In genomic region chr11:53472709-53473108, GRCm38 (mm10) we compare ENCODE assay signal across 32 mouse cellular contexts. TPM values are rescaled to one million over a fixed set of nuclear protein-coding genes. Genes with fewer than 3 reads are reported as not detected.
DNase-seq lines count a peak whose midpoint lies in the region; ATAC-seq and TF ChIP-seq lines count a peak whose summit lies in the region.
"Had no signal": no experiment of that assay in that cellular context is flagged by ENCODE, and none has a peak within 500 bp of the region (broad histone marks: within the 10 kb centered on the region; RNA-seq: fewer than 3 reads in every experiment).

No protein-coding gene starts in this region.

- H3K9ac ChIP-seq in forebrain, postnatal 0 days, result no peak overlapping the region
- no peak overlapping the region for H3K9ac ChIP-seq in kidney, postnatal 0 days (ENCODE audit: low read depth, low read length)
- no peak overlapping the region for H3K9ac ChIP-seq in lung, postnatal 0 days (replicated peaks; ENCODE audit: low read depth)
- H3K9ac ChIP-seq: embryonic facial prominence, embryonic 12.5 days; forebrain, embryonic 12.5 days; heart, embryonic 12.5 days; neural tube, embryonic 15.5 days had no signal

- no peak overlapping the region for H3K27ac ChIP-seq in forebrain, postnatal 0 days (ENCODE audit: low read depth, low read length)
- H3K27ac ChIP-seq in forebrain, embryonic 10.5 days, result no peak overlapping the region
- no peak overlapping the region for H3K27ac ChIP-seq in kidney, postnatal 0 days
- H3K27ac ChIP-seq in lung, postnatal 0 days (ENCODE audit: low read length), result no peak overlapping the region
- no peak overlapping the region for H3K27ac ChIP-seq in cortical plate, adult 2 months (ENCODE audit: insufficient read depth, low read length)
- H3K27ac ChIP-seq: embryonic facial prominence, embryonic 12.5 days; forebrain, embryonic 12.5 days; midbrain, embryonic 10.5 days; neural tube, embryonic 15.5 days had no signal

- no peak overlapping the region for H3K4me3 ChIP-seq in forebrain, postnatal 0 days (ENCODE audit: low read depth, low read length)
- H3K4me3 ChIP-seq in forebrain, embryonic 10.5 days, result no peak overlapping the region
- no peak overlapping the region for H3K4me3 ChIP-seq in kidney, postnatal 0 days (replicated peaks; ENCODE audit: low read depth, low read length)
- H3K4me3 ChIP-seq in lung, postnatal 0 days (ENCODE audit: low read depth, low read length), result no peak overlapping the region
- H3K4me3 ChIP-seq in lung, adult 2 months (replicated peaks; ENCODE audit: extremely low read depth, low read depth, low read length), result no peak overlapping the region
- no peak overlapping the region for H3K4me3 ChIP-seq in cortical plate, adult 2 months (ENCODE audit: insufficient read depth, low read length)
- H3K4me3 ChIP-seq: embryonic facial prominence, embryonic 12.5 days; forebrain, embryonic 12.5 days; heart, embryonic 12.5 days; midbrain, embryonic 10.5 days; neural tube, embryonic 15.5 days had no signal

- no peaks in the 10 kb centered on the region for H3K36me3 ChIP-seq in forebrain, postnatal 0 days (ENCODE audit: insufficient read depth)
- no peaks in the 10 kb centered on the region for H3K36me3 ChIP-seq in forebrain, embryonic 10.5 days (replicated peaks)
- no peaks in the 10 kb centered on the region for H3K36me3 ChIP-seq in kidney, postnatal 0 days (ENCODE audit: insufficient read depth, low read length)
- H3K36me3 ChIP-seq in lung, postnatal 0 days (ENCODE audit: insufficient read depth, low read length), result no peaks in the 10 kb centered on the region
- H3K36me3 ChIP-seq: embryonic facial prominence, embryonic 12.5 days; forebrain, embryonic 12.5 days; G1E; heart, embryonic 12.5 days; midbrain, embryonic 10.5 days; neural tube, embryonic 15.5 days had no signal

- peaks cover 22% of the 10 kb centered on the region for H3K4me1 ChIP-seq in forebrain, postnatal 0 days (ENCODE audit: insufficient read depth)
- H3K4me1 ChIP-seq in forebrain, embryonic 10.5 days, result peaks cover 39% of the 10 kb centered on the region
- no peaks in the 10 kb centered on the region for H3K4me1 ChIP-seq in kidney, postnatal 0 days (replicated peaks; ENCODE audit: insufficient read depth, low read length)
- H3K4me1 ChIP-seq in lung, postnatal 0 days (ENCODE audit: insufficient read depth, low read depth, low read length), result no peaks in the 10 kb centered on the region
- no peaks in the 10 kb centered on the region for H3K4me1 ChIP-seq in lung, adult 2 months (ENCODE audit: control insufficient read depth, insufficient read depth, low read length)
- peaks cover 7% of the 10 kb centered on the region for H3K4me1 ChIP-seq in cortical plate, adult 2 months (ENCODE audit: control insufficient read depth, insufficient read depth, low read length)

- no peak for ATAC-seq in forebrain, postnatal 0 days
- ATAC-seq in kidney, postnatal 0 days (replicated peaks; ENCODE audit: low FRiP score, low read depth), result no peak
- ATAC-seq in lung, postnatal 0 days, result no peak
- ATAC-seq: activated CD4-positive, CD25-positive, alpha-beta regulatory T cell, adult 4 months; CD4-positive, CD25-positive, alpha-beta regulatory T cell, adult 4 months had no signal

- H3K4me2 ChIP-seq in forebrain, postnatal 0 days (ENCODE audit: low read depth), result no peak overlapping the region
- H3K4me2 ChIP-seq in kidney, postnatal 0 days (ENCODE audit: low read length), result no peak overlapping the region
- H3K4me2 ChIP-seq in lung, postnatal 0 days (replicated peaks; ENCODE audit: low read depth, low read length), result no peak overlapping the region
- H3K4me2 ChIP-seq: embryonic facial prominence, embryonic 12.5 days; forebrain, embryonic 12.5 days; heart, embryonic 12.5 days; liver, embryonic 11.5 days; neural tube, embryonic 15.5 days had no signal

- no peak for TF ChIP-seq EP300 in lung, postnatal 0 days (IDR thresholded peaks at IDR 0.05)

- WGBS in forebrain, postnatal 0 days, result 78% methylated on average over 3 of the region's 3 CpGs
- WGBS in forebrain, embryonic 10.5 days, result 81% methylated on average over 3 of the region's 3 CpGs
- 79% methylated on average over 3 of the region's 3 CpGs for WGBS in kidney, postnatal 0 days
- 76% methylated on average over 3 of the region's 3 CpGs for WGBS in lung, postnatal 0 days
- WGBS in lung, adult 2 months, result 78% methylated on average over 3 of the region's 3 CpGs

- no peak for TF ChIP-seq POLR2A in lung, adult 2 months (IDR thresholded peaks at IDR 0.05; ENCODE audit: borderline replicate concordance, extremely low read depth, low read depth, low read length)
- no peak for TF ChIP-seq POLR2A in cortical plate, adult 2 months (IDR thresholded peaks at IDR 0.05; ENCODE audit: extremely low read depth, insufficient read depth, low read length)

- no peaks in the 10 kb centered on the region for H3K27me3 ChIP-seq in forebrain, postnatal 0 days (ENCODE audit: insufficient read depth, low read length)
- H3K27me3 ChIP-seq in forebrain, embryonic 10.5 days (ENCODE audit: poor library complexity, severe bottlenecking), result peaks cover 100% of the 10 kb centered on the region
- peaks cover 20% of the 10 kb centered on the region for H3K27me3 ChIP-seq in kidney, postnatal 0 days (ENCODE audit: insufficient read depth, low read length)
- peaks cover 35% of the 10 kb centered on the region; the same call in 1 of the 2 replicates for H3K27me3 ChIP-seq in lung, postnatal 0 days (replicated peaks; ENCODE audit: insufficient read depth, low read length)

- H3K9me3 ChIP-seq in forebrain, postnatal 0 days (ENCODE audit: low read length), result no peaks in the 10 kb centered on the region
- no peaks in the 10 kb centered on the region for H3K9me3 ChIP-seq in forebrain, embryonic 10.5 days
- H3K9me3 ChIP-seq in kidney, postnatal 0 days (replicated peaks; ENCODE audit: low read length), result no peaks in the 10 kb centered on the region
- H3K9me3 ChIP-seq in lung, postnatal 0 days (ENCODE audit: low read length), result no peaks in the 10 kb centered on the region
- H3K9me3 ChIP-seq: embryonic facial prominence, embryonic 12.5 days; forebrain, embryonic 12.5 days; G1E; heart, embryonic 12.5 days; midbrain, embryonic 10.5 days; neural tube, embryonic 15.5 days had no signal

- no peak for DNase-seq in forebrain, postnatal 0 days
- DNase-seq in forebrain, embryonic 10.5 days (ENCODE audit: extremely low spot score, low spot score), result no peak
- DNase-seq in kidney, postnatal 0 days (ENCODE audit: low spot score), result no peak
- no peak for DNase-seq in kidney, postnatal 36 days
- DNase-seq in lung, postnatal 0 days (ENCODE audit: low spot score), result no peak
- no peak for DNase-seq in lung, adult 2 months
- no peak for DNase-seq in layer of hippocampus, postnatal 10 days (ENCODE audit: low spot score in 2 of 2)
- DNase-seq: adrenal gland, adult 8-10 months; cerebellum, adult 9-11 months; heart, postnatal 10 days; kidney, adult 9 months; kidney, postnatal 25 days; right cerebral cortex, adult 18-20 months; thymus, adult 2 months; thymus, postnatal 4 days had no signal

- TF ChIP-seq CTCF in forebrain, postnatal 0 days (IDR thresholded peaks at IDR 0.05; ENCODE audit: low read depth), result peak; percentile 28; the same call in 1 of the 2 replicates
- peak; percentile 37 for TF ChIP-seq CTCF in kidney, postnatal 0 days (IDR thresholded peaks at IDR 0.05; ENCODE audit: low read depth)
- TF ChIP-seq CTCF in lung, postnatal 0 days (IDR thresholded peaks at IDR 0.05), result peak; percentile 36
- no peak for TF ChIP-seq CTCF in lung, adult 2 months (IDR thresholded peaks at IDR 0.05; ENCODE audit: insufficient read depth, low read length)
- TF ChIP-seq CTCF in cortical plate, adult 2 months (IDR thresholded peaks at IDR 0.05; ENCODE audit: extremely low read depth, insufficient read depth, low read length), result 0 out of 2 replicates have a peak, but pooled peaks have one; percentile 18

RNA-seq across cellular contexts. Expression of gene Gm9837, which starts 2.4 kb away (rescaled TPM):
- 1.7 TPM in 1 of 2 replicates, not detected in the other for total RNA-seq in forebrain, postnatal 0 days (2014; rRNA removed)
- polyA plus RNA-seq in forebrain, postnatal 0 days (2015; fragmentation: Nextera tagmentation; extraction: Ambion mirVana), result not detected in 2 replicates
- polyA plus RNA-seq in forebrain, embryonic 10.5 days (2016; fragmentation: Nextera tagmentation; extraction: Ambion mirVana), result not detected in 2 replicates
- polyA plus RNA-seq in kidney, postnatal 0 days (2015; fragmentation: Nextera tagmentation; extraction: Ambion mirVana), result not detected in 2 replicates
- polyA plus RNA-seq in lung, postnatal 0 days (2015; fragmentation: Nextera tagmentation; extraction: Ambion mirVana), result not detected in 2 replicates
- not detected in 2 replicates for polyA plus RNA-seq in lung, adult 2 months (2012; rRNA removed)
- not detected in 2 replicates for polyA plus RNA-seq in cortical plate, adult 2 months (2012; rRNA removed)
- under 1 TPM in 1 of 2 experiments, not detected in 1; 0.53 TPM for total RNA-seq in layer of hippocampus, postnatal 10 days (2021)
- total RNA-seq: adrenal gland, adult 8-10 months; common myeloid progenitor, adult 5-6 weeks; gastrocnemius, adult 18-20 months; heart, postnatal 10 days had no signal
- polyA plus RNA-seq: activated CD4-positive, CD25-positive, alpha-beta regulatory T cell, adult 4 months; CD4-positive, CD25-positive, alpha-beta regulatory T cell, adult 4 months; embryonic facial prominence, embryonic 12.5 days; forebrain, embryonic 12.5 days; G1E; gonadal fat pad, adult 2 months; heart, embryonic 12.5 days; hindbrain, embryonic 11.5 days; limb, embryonic 11.5 days; liver, embryonic 11.5 days; lung, embryonic 16.5 days; midbrain, embryonic 10.5 days; neural tube, embryonic 15.5 days; stomach, embryonic 16.5 days; thymus, adult 2 months had no signal

RNA-seq across cellular contexts. Expression of gene Gm9945, which starts 7.3 kb away (rescaled TPM):
- total RNA-seq in forebrain, postnatal 0 days (2014; rRNA removed), result not detected in 2 replicates
- 0.15 and 0.28 TPM in 2 replicates for polyA plus RNA-seq in forebrain, postnatal 0 days (2015; fragmentation: Nextera tagmentation; extraction: Ambion mirVana)
- 0.30 TPM in 1 of 2 replicates, not detected in the other for polyA plus RNA-seq in forebrain, embryonic 10.5 days (2016; fragmentation: Nextera tagmentation; extraction: Ambion mirVana)
- not detected in 2 replicates for polyA plus RNA-seq in kidney, postnatal 0 days (2015; fragmentation: Nextera tagmentation; extraction: Ambion mirVana)
- polyA plus RNA-seq in lung, postnatal 0 days (2015; fragmentation: Nextera tagmentation; extraction: Ambion mirVana), result not detected in 2 replicates
- polyA plus RNA-seq in lung, adult 2 months (2012; rRNA removed), result not detected in 2 replicates
- polyA plus RNA-seq in cortical plate, adult 2 months (2012; rRNA removed), result 0.48 and 0.81 TPM in 2 replicates
- 1 to 10 TPM; 1.1 to 1.5 TPM for total RNA-seq in layer of hippocampus, postnatal 10 days (2021)
- total RNA-seq: adrenal gland, adult 8-10 months; common myeloid progenitor, adult 5-6 weeks; gastrocnemius, adult 18-20 months; heart, postnatal 10 days had no signal
- polyA plus RNA-seq: activated CD4-positive, CD25-positive, alpha-beta regulatory T cell, adult 4 months; CD4-positive, CD25-positive, alpha-beta regulatory T cell, adult 4 months; embryonic facial prominence, embryonic 12.5 days; forebrain, embryonic 12.5 days; gonadal fat pad, adult 2 months; heart, embryonic 12.5 days; hindbrain, embryonic 11.5 days; limb, embryonic 11.5 days; liver, embryonic 11.5 days; lung, embryonic 16.5 days; midbrain, embryonic 10.5 days; neural tube, embryonic 15.5 days; stomach, embryonic 16.5 days; thymus, adult 2 months had no signal

RNA-seq across cellular contexts. Expression of gene Sowaha, which starts 7.4 kb away (rescaled TPM):
- total RNA-seq in forebrain, postnatal 0 days (2014; rRNA removed), result 13.2 and 13.5 TPM in 2 replicates
- 5.0 and 7.9 TPM in 2 replicates for polyA plus RNA-seq in forebrain, postnatal 0 days (2015; fragmentation: Nextera tagmentation; extraction: Ambion mirVana)
- 0.46 and 0.97 TPM in 2 replicates for polyA plus RNA-seq in forebrain, embryonic 10.5 days (2016; fragmentation: Nextera tagmentation; extraction: Ambion mirVana)
- 0.26 and 0.39 TPM in 2 replicates for polyA plus RNA-seq in kidney, postnatal 0 days (2015; fragmentation: Nextera tagmentation; extraction: Ambion mirVana)
- 0.42 and 0.62 TPM in 2 replicates for polyA plus RNA-seq in lung, postnatal 0 days (2015; fragmentation: Nextera tagmentation; extraction: Ambion mirVana)
- polyA plus RNA-seq in lung, adult 2 months (2012; rRNA removed), result 0.86 and 0.98 TPM in 2 replicates
- 54.0 and 56.1 TPM in 2 replicates for polyA plus RNA-seq in cortical plate, adult 2 months (2012; rRNA removed)
- total RNA-seq in layer of hippocampus, postnatal 10 days (2021), result 10 to 100 TPM; 79.9 to 85.1 TPM
- polyA plus RNA-seq: activated CD4-positive, CD25-positive, alpha-beta regulatory T cell, adult 4 months; CD4-positive, CD25-positive, alpha-beta regulatory T cell, adult 4 months had no signal

RNA-seq across cellular contexts. Expression of gene Shroom1, which starts 15.7 kb away (rescaled TPM):
- total RNA-seq in forebrain, postnatal 0 days (2014; rRNA removed), result 3.0 and 4.9 TPM in 2 replicates
- polyA plus RNA-seq in forebrain, postnatal 0 days (2015; fragmentation: Nextera tagmentation; extraction: Ambion mirVana), result 2.0 TPM in 2 replicates
- 1.2 and 1.7 TPM in 2 replicates for polyA plus RNA-seq in forebrain, embryonic 10.5 days (2016; fragmentation: Nextera tagmentation; extraction: Ambion mirVana)
- 1.1 and 1.2 TPM in 2 replicates for polyA plus RNA-seq in kidney, postnatal 0 days (2015; fragmentation: Nextera tagmentation; extraction: Ambion mirVana)
- polyA plus RNA-seq in lung, postnatal 0 days (2015; fragmentation: Nextera tagmentation; extraction: Ambion mirVana), result 0.88 and 1.0 TPM in 2 replicates
- polyA plus RNA-seq in lung, adult 2 months (2012; rRNA removed), result 3.0 and 3.2 TPM in 2 replicates
- polyA plus RNA-seq in cortical plate, adult 2 months (2012; rRNA removed), result 6.5 and 6.8 TPM in 2 replicates
- total RNA-seq in layer of hippocampus, postnatal 10 days (2021), result 1 to 10 TPM; 3.1 to 3.2 TPM
- total RNA-seq: common myeloid progenitor, adult 5-6 weeks had no signal
- polyA plus RNA-seq: CD4-positive, CD25-positive, alpha-beta regulatory T cell, adult 4 months; G1E had no signal

RNA-seq across cellular contexts. Expression of gene Gm10447, which starts 15.8 kb away (rescaled TPM):
- not detected in 2 replicates for total RNA-seq in forebrain, postnatal 0 days (2014; rRNA removed)
- not detected in 2 replicates for polyA plus RNA-seq in forebrain, postnatal 0 days (2015; fragmentation: Nextera tagmentation; extraction: Ambion mirVana)
- polyA plus RNA-seq in forebrain, embryonic 10.5 days (2016; fragmentation: Nextera tagmentation; extraction: Ambion mirVana), result not detected in 2 replicates
- 0.08 and 0.14 TPM in 2 replicates for polyA plus RNA-seq in kidney, postnatal 0 days (2015; fragmentation: Nextera tagmentation; extraction: Ambion mirVana)
- 0.10 TPM in 1 of 2 replicates, not detected in the other for polyA plus RNA-seq in lung, postnatal 0 days (2015; fragmentation: Nextera tagmentation; extraction: Ambion mirVana)
- 0.25 TPM in 2 replicates for polyA plus RNA-seq in lung, adult 2 months (2012; rRNA removed)
- 0.04 and 0.10 TPM in 2 replicates for polyA plus RNA-seq in cortical plate, adult 2 months (2012; rRNA removed)
- under 1 TPM in 1 of 2 experiments, not detected in 1; 0.21 TPM for total RNA-seq in layer of hippocampus, postnatal 10 days (2021)
- total RNA-seq: common myeloid progenitor, adult 5-6 weeks; G1E; gastrocnemius, adult 18-20 months had no signal
- polyA plus RNA-seq: CD4-positive, CD25-positive, alpha-beta regulatory T cell, adult 4 months; G1E; midbrain, embryonic 10.5 days; neural tube, embryonic 15.5 days had no signal
